Mouse (Mus musculus) induced T-regulatory cell, adult 2 months (primary cell): Measurements from ENCODE around the gene Gas2l3.

ENCODE experiments used
- DNase-seq: peaks from one replicate; pipeline ENCODE4 v3.0.0-alpha.2; 2012; ENCODE audit warnings: low read depth

Gas2l3 gene

GRCm38 (mm10) chr10:89443623-89444151, at the start of gene Gas2l3:
TSS of gene Gas2l3 (minus strand) at chr10:89443967.
- DNase-seq, result peak; percentile 92

- no peak for DNase-seq
These were observed 47.6 kb upstream of the Gas2l3 start for GRCm38 (mm10) chr10:89491321-89491720.

- no peak for DNase-seq
These were observed 46.5 kb upstream of the Gas2l3 start for GRCm38 (mm10) chr10:89490250-89490649.

- no peak for DNase-seq
These were observed 45.7 kb upstream of the Gas2l3 start for GRCm38 (mm10) chr10:89489459-89489858.

GRCm38 (mm10) chr10:89486995-89487742, 43.4 kb upstream of the Gas2l3 start:
- DNase-seq, result peak; percentile 20

- DNase-seq, result peak; percentile 9
These were observed 41.1 kb upstream of the Gas2l3 start for GRCm38 (mm10) chr10:89484907-89485306.

GRCm38 (mm10) chr10:89483812-89484602, 40.2 kb upstream of the Gas2l3 start:
- DNase-seq, result no peak

GRCm38 (mm10) chr10:89483113-89483512, 39.3 kb upstream of the Gas2l3 start:
- no peak for DNase-seq

- no peak for DNase-seq
These were observed 38.4 kb upstream of the Gas2l3 start for GRCm38 (mm10) chr10:89482142-89482681.

GRCm38 (mm10) chr10:89481638-89482037, 37.9 kb upstream of the Gas2l3 start:
- no peak for DNase-seq

- no peak for DNase-seq
These were observed 35.0 kb upstream of the Gas2l3 start for GRCm38 (mm10) chr10:89478766-89479165.

GRCm38 (mm10) chr10:89470596-89471353, 27.0 kb upstream of the Gas2l3 start:
- no peak for DNase-seq

GRCm38 (mm10) chr10:89464760-89465405, 21.1 kb upstream of the Gas2l3 start:
- no peak for DNase-seq

- DNase-seq, result peak; percentile 33
These were observed 19.1 kb upstream of the Gas2l3 start for GRCm38 (mm10) chr10:89462890-89463289.

- peak; percentile 95 for DNase-seq
These were observed 18.2 kb upstream of the Gas2l3 start for GRCm38 (mm10) chr10:89461856-89462507.

GRCm38 (mm10) chr10:89460972-89461371, 17.2 kb upstream of the Gas2l3 start:
- DNase-seq, result no peak

GRCm38 (mm10) chr10:89458770-89459169, 15.0 kb upstream of the Gas2l3 start:
- DNase-seq, result no peak

GRCm38 (mm10) chr10:89453794-89454193, 10.0 kb upstream of the Gas2l3 start:
- no peak for DNase-seq

- DNase-seq, result no peak
These were observed 9.4 kb upstream of the Gas2l3 start for GRCm38 (mm10) chr10:89453068-89453641.

GRCm38 (mm10) chr10:89450411-89450810, 6.6 kb upstream of the Gas2l3 start:
- no peak for DNase-seq

- no peak for DNase-seq
These were observed 614 bp upstream of the Gas2l3 start for GRCm38 (mm10) chr10:89444381-89444780.
